Mouse (Mus musculus) hindbrain, embryonic 16.5 days (tissue): ENCODE measurements around the gene RPS10-NUDT3. TPM values are rescaled to one million over a fixed set of nuclear protein-coding genes. Genes with fewer than 3 reads are reported as not detected.

Experiments used
- ATAC-seq: fragments of 200-750 bp; cut with Nextera tagmentation; 2 replicates; pipeline ENCODE4 v1.8.0; 2017; ENCODE audit warnings: moderate TSS enrichment, moderate library complexity
- H3K27ac ChIP-seq: fragments of 300-500 bp; sonication (generic); 2 replicates; pipeline ENCODE4 v1.5.1; 2014; ENCODE audit warnings: low read depth, mild to moderate bottlenecking, control low read depth, low read length, moderate library complexity
- H3K27me3 ChIP-seq: fragments of 300-500 bp; sonication (generic); replicated peaks from 2 replicates; pipeline ENCODE4 v1.6.1; 2014; ENCODE audit warnings: low read length; ENCODE audit not compliant: control insufficient read depth, insufficient read depth
- H3K36me3 ChIP-seq: fragments of 300-500 bp; sonication (generic); 2 replicates; pipeline ENCODE4 v1.6.1; 2014; ENCODE audit warnings: mild to moderate bottlenecking, low read length, moderate library complexity, mixed read lengths; ENCODE audit not compliant: control insufficient read depth, insufficient read depth
- H3K4me1 ChIP-seq: fragments of 300-500 bp; sonication (generic); 2 replicates; pipeline ENCODE4 v1.6.1; 2014; ENCODE audit warnings: low read depth, low read length; ENCODE audit not compliant: control insufficient read depth, insufficient read depth
- H3K4me2 ChIP-seq: fragments of 300-500 bp; sonication (generic); 2 replicates; pipeline ENCODE4 v1.6.1; 2014; ENCODE audit warnings: mild to moderate bottlenecking, low read length, control low read depth, moderate library complexity
- H3K4me3 ChIP-seq: fragments of 300-500 bp; sonication (generic); 2 replicates; pipeline ENCODE4 v1.5.1; 2014; ENCODE audit warnings: mild to moderate bottlenecking, low read length, control low read depth, moderate library complexity
- H3K9ac ChIP-seq: fragments of 300-500 bp; sonication (generic); 2 replicates; pipeline ENCODE4 v1.6.1; 2014; ENCODE audit warnings: low read depth, mild to moderate bottlenecking, control low read depth, low read length, moderate library complexity
- H3K9me3 ChIP-seq: fragments of 300-500 bp; sonication (generic); 2 replicates; pipeline ENCODE4 v1.6.1; 2014; ENCODE audit warnings: mild to moderate bottlenecking, low read length, moderate library complexity; ENCODE audit not compliant: control insufficient read depth
- WGBS: fragments of 180-500 bp; shearing (Covaris S2); extraction: QIAGEN DNeasy Blood & Tissue Kit; methylation state at CpG from one replicate; pipeline ENCODE4 v1.1.7; 2014; 5-methylcytosine and 5-hydroxymethylcytosine counted together
- polyA plus RNA-seq: library from polyadenylated mRNA; unstranded; fragments of >200 nt; fragmentation: Nextera tagmentation; extraction: Ambion mirVana; gene quantifications from 2 replicates; pipeline ENCODE4 v1.2.1, GENCODE M21; 2015

Gene RPS10-NUDT3
- polyA plus RNA-seq, 1 experiment from 2014 or later, result not detected

GRCm38 (mm10) chr17:27656414-27656813 is 21.4 kb upstream of the RPS10-NUDT3 start:
- Histone ChIP-seq H3K36me3 (no peaks in the 10 kb centered on the region), H3K9me3 (no peaks in the 10 kb centered on the region), H3K4me1 (peaks cover 15% of the 10 kb centered on the region), H3K9ac (peak overlapping the region; percentile 87), H3K27ac (no peak overlapping the region), H3K27me3 (no peaks in the 10 kb centered on the region), H3K4me3 (peak overlapping the region; percentile 71), H3K4me2 (peak overlapping the region; percentile 75)
- 25% methylated on average over 5 of the region's 5 CpGs for WGBS
- ATAC-seq, result no peak

GRCm38 (mm10) chr17:27656011-27656399 is 21.0 kb upstream of the RPS10-NUDT3 start:
- Histone ChIP-seq H3K4me3 (peak overlapping the region; percentile 71), H3K36me3 (no peaks in the 10 kb centered on the region), H3K9ac (peak overlapping the region; percentile 87), H3K27ac (peak overlapping the region; percentile 77), H3K4me2 (peak overlapping the region; percentile 75), H3K27me3 (no peaks in the 10 kb centered on the region), H3K9me3 (no peaks in the 10 kb centered on the region), H3K4me1 (peaks cover 15% of the 10 kb centered on the region)
- 2% methylated on average over 14 of the region's 14 CpGs for WGBS
- peak; percentile 17; the same call in 1 of the 2 replicates for ATAC-seq

- peak within 1 kb of the TSS; percentile 75 for H3K4me2 ChIP-seq
- WGBS, result 2% methylated on average over 63 of the region's 65 CpGs
- H3K27ac ChIP-seq, result peak within 1 kb of the TSS; percentile 77
- H3K9ac ChIP-seq, result peak within 1 kb of the TSS; percentile 87
- H3K36me3 ChIP-seq, result no peaks in the 10 kb centered on the region
- no peaks in the 10 kb centered on the region for H3K9me3 ChIP-seq
- H3K27me3 ChIP-seq, result no peaks in the 10 kb centered on the region
- ATAC-seq, result peak; percentile 90
- H3K4me1 ChIP-seq, result peaks cover 15% of the 10 kb centered on the region
- H3K4me3 ChIP-seq, result peak within 1 kb of the TSS; percentile 71
Measured at GRCm38 (mm10) chr17:27655089-27656010, 20.3 kb upstream of the RPS10-NUDT3 start, which contains the start of gene Pacsin1. TSS of gene Pacsin1 (plus strand) at chr17:27655509.

- Histone ChIP-seq H3K9me3 (no peaks in the 10 kb centered on the region; the same call in 1 of the 2 replicates), H3K9ac (no peak overlapping the region), H3K27me3 (no peaks in the 10 kb centered on the region), H3K27ac (no peak overlapping the region), H3K36me3 (no peaks in the 10 kb centered on the region), H3K4me1 (peaks cover 15% of the 10 kb centered on the region), H3K4me3 (no peak overlapping the region), H3K4me2 (no peak overlapping the region)
- ATAC-seq, result no peak
- 74% methylated on average over 10 of the region's 10 CpGs for WGBS
Measured at GRCm38 (mm10) chr17:27653253-27653959, 18.4 kb upstream of the RPS10-NUDT3 start.

- WGBS, result 82% methylated on average over 23 of the region's 23 CpGs
- ATAC-seq, result no peak
- no peaks in the 10 kb centered on the region for H3K27me3 ChIP-seq
Measured at GRCm38 (mm10) chr17:27652046-27652790, 17.2 kb upstream of the RPS10-NUDT3 start.

GRCm38 (mm10) chr17:27650586-27650985 is 15.6 kb upstream of the RPS10-NUDT3 start:
- no peak overlapping the region for H3K4me2 ChIP-seq
- no peaks in the 10 kb centered on the region for H3K36me3 ChIP-seq
- no peak overlapping the region for H3K27ac ChIP-seq
- no peak overlapping the region for H3K4me3 ChIP-seq
- no peaks in the 10 kb centered on the region for H3K27me3 ChIP-seq
- H3K9ac ChIP-seq, result no peak overlapping the region
- ATAC-seq, result no peak
- 88% methylated on average over 13 of the region's 13 CpGs for WGBS
- H3K9me3 ChIP-seq, result no peaks in the 10 kb centered on the region; the same call in 1 of the 2 replicates
- peaks cover 5% of the 10 kb centered on the region for H3K4me1 ChIP-seq

More at GRCm38 (mm10) chr17:27652046-27652790, 17.2 kb upstream of the RPS10-NUDT3 start:
- H3K4me3 ChIP-seq, result no peak overlapping the region
- peaks cover 15% of the 10 kb centered on the region for H3K4me1 ChIP-seq
- no peak overlapping the region for H3K9ac ChIP-seq
- no peaks in the 10 kb centered on the region; the same call in 1 of the 2 replicates for H3K9me3 ChIP-seq
- H3K4me2 ChIP-seq, result no peak overlapping the region
- H3K36me3 ChIP-seq, result no peaks in the 10 kb centered on the region
- no peak overlapping the region for H3K27ac ChIP-seq

GRCm38 (mm10) chr17:27650160-27650559 is 15.1 kb upstream of the RPS10-NUDT3 start:
- H3K4me1 ChIP-seq, result peaks cover 5% of the 10 kb centered on the region
- no peaks in the 10 kb centered on the region; the same call in 1 of the 2 replicates for H3K9me3 ChIP-seq
- H3K9ac ChIP-seq, result no peak overlapping the region
- no peak overlapping the region for H3K4me2 ChIP-seq
- no peak overlapping the region for H3K27ac ChIP-seq
- H3K36me3 ChIP-seq, result no peaks in the 10 kb centered on the region
- H3K27me3 ChIP-seq, result no peaks in the 10 kb centered on the region
- WGBS, result 9% methylated on average over 12 of the region's 12 CpGs
- no peak for ATAC-seq
- H3K4me3 ChIP-seq, result no peak overlapping the region

- 41% methylated on average over 7 of the region's 7 CpGs for WGBS
- ATAC-seq, result no peak
Measured at GRCm38 (mm10) chr17:27645807-27646206, 10.8 kb upstream of the RPS10-NUDT3 start.

More at GRCm38 (mm10) chr17:27645807-27646206, 10.8 kb upstream of the RPS10-NUDT3 start:
- H3K9me3 ChIP-seq, result no peaks in the 10 kb centered on the region; the same call in 1 of the 2 replicates
- H3K4me3 ChIP-seq, result no peak overlapping the region
- no peak overlapping the region for H3K4me2 ChIP-seq
- peaks cover 10% of the 10 kb centered on the region for H3K4me1 ChIP-seq
- H3K36me3 ChIP-seq, result no peaks in the 10 kb centered on the region
- H3K27ac ChIP-seq, result no peak overlapping the region
- H3K27me3 ChIP-seq, result no peaks in the 10 kb centered on the region
- no peak overlapping the region for H3K9ac ChIP-seq
